Mouse (Mus musculus) lung, postnatal 0 days (tissue): ENCODE results near the gene Cap2.

Experiments used
- CTCF ChIP-seq: IDR thresholded peaks from 2 replicates; pipeline ENCODE4 v1.5.1; 2016; ENCODE audit warnings: antibody characterized with exemption, mild to moderate bottlenecking
- EP300 ChIP-seq: IDR thresholded peaks from 2 replicates; pipeline ENCODE4 v1.6.1; 2016; ENCODE audit warnings: antibody characterized with exemption, mild to moderate bottlenecking, control low read depth

- no peak for TF ChIP-seq CTCF
- TF ChIP-seq EP300, result no peak
Observed at GRCm38 (mm10) chr13:46674601-46675000, 173.0 kb downstream of the Cap2 start.
